Mouse (Mus musculus) ovary, adult 2 months (tissue): Measurements from ENCODE around the gene Agpat4. TPM values are rescaled to one million over a fixed set of nuclear protein-coding genes. Genes with fewer than 3 reads are reported as not detected.

Source experiments
- polyA plus RNA-seq: library from polyadenylated mRNA; depleted of rRNA; stranded (reverse); fragments of >200 nt; gene quantifications from 2 replicates; pipeline ENCODE4 v1.2.3, GENCODE M21; 2012; rRNA removed

The Agpat4 gene
- 29.9 and 30.6 TPM in 2 replicates for polyA plus RNA-seq

DNA sequence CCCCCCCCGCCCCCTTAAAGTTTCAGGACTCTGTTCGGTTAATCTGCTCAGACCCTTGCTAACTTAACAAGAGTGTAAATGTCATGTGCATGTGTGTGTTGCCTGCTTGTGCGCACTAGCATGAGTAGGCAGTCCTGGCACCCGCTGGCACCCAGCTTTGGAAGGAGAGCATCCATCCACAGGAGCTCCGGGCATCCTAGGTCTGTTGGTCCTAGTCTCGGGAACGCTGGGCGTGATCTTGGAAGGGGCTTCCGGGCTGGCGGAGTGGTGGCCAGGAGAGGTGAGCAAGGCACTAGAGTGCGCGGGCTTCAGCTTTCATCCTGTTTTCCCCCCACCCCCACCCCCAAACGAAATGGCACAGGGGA lies at the start of gene Agpat4:
Gene Agpat4, plus strand, starts transcription at position 144 of the 365 bp plus-strand sequence.

Other genes with a start within 250 kb of the Agpat4 start
- 84.9 and 104 TPM in 2 replicates for gene Map3k4, start 200.1 kb downstream of the Agpat4 start, polyA plus RNA-seq